Mouse (Mus musculus): ENCODE results near the gene Ophn1. TPM values are rescaled to one million over a fixed set of nuclear protein-coding genes. Genes with fewer than 3 reads are reported as not detected.

The Ophn1 gene
- polyA plus RNA-seq, 1 experiment from 2014 or later: 10.8 TPM

DNA sequence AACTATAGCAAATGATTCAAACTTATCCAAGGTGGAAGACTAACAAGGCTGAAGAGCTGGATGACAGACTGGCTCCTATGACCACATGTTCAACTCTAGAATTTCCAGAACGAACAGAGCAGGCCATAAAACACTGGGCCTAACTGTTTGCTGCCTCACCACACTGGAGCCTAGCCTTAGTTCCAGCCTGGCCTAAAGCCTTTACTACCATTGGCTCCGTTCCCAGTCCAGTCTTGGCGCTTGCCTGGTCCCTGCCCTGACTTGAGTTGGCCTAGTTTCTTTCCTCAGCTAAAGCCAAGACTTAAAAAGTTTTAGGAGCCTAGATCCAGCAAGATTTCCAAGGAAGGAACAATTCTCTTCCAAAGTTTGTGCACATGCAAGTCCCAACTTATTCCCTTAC, 7.5 kb upstream of the Ophn1 start:
- Histone ChIP-seq H3K27ac (replicated peaks; ENCODE audit: low read depth, low read length) (no peak overlapping the region), H3K4me2 (ENCODE audit: low read depth, low read length) (no peak overlapping the region), H3K9ac (replicated peaks; ENCODE audit: low read length) (no peak overlapping the region), H3K27me3 (ENCODE audit: control insufficient read depth, insufficient read depth, low read length) (no peaks in the 10 kb centered on the region), H3K4me3 (ENCODE audit: low read depth, low read length) (no peak overlapping the region), H3K9me3 (replicated peaks; ENCODE audit: control insufficient read depth, low read length) (no peaks in the 10 kb centered on the region), H3K36me3 (replicated peaks; ENCODE audit: control insufficient read depth, insufficient read depth, low read depth, low read length) (no peaks in the 10 kb centered on the region), H3K4me1 (ENCODE audit: control insufficient read depth, insufficient read depth, low read length) (no peaks in the 10 kb centered on the region)
- DNase-seq (ENCODE audit: low spot score) (no peak), ATAC-seq (replicated peaks; ENCODE audit: insufficient number of reproducible peaks, low FRiP score, low TSS enrichment, low read depth) (no peak)
- WGBS: 83% methylated on average over 3 of the region's 3 CpGs

- Histone ChIP-seq H3K9me3 (replicated peaks; ENCODE audit: control insufficient read depth, low read length) (no peaks in the 10 kb centered on the region), H3K9ac (replicated peaks; ENCODE audit: low read length) (peak overlapping the region; percentile 48), H3K36me3 (replicated peaks; ENCODE audit: control insufficient read depth, insufficient read depth, low read depth, low read length) (no peaks in the 10 kb centered on the region), H3K27ac (replicated peaks; ENCODE audit: low read depth, low read length) (no peak overlapping the region), H3K4me1 (ENCODE audit: control insufficient read depth, insufficient read depth, low read length) (no peaks in the 10 kb centered on the region), H3K4me3 (ENCODE audit: low read depth, low read length) (peak overlapping the region; percentile 47), H3K4me2 (ENCODE audit: low read depth, low read length) (peak overlapping the region; percentile 48), H3K27me3 (ENCODE audit: control insufficient read depth, insufficient read depth, low read length) (no peaks in the 10 kb centered on the region)
- 14% methylated on average over 14 of the region's 14 CpGs for WGBS
- peak; percentile 3 for DNase-seq (ENCODE audit: low spot score)
- no peak; the same call in 1 of the 2 replicates for ATAC-seq (replicated peaks; ENCODE audit: insufficient number of reproducible peaks, low FRiP score, low TSS enrichment, low read depth)
These were observed 786 bp downstream of the Ophn1 start for GRCm38 (mm10) chrX:98890072-98890405.

- H3K27ac ChIP-seq (replicated peaks; ENCODE audit: low read depth, low read length): no peak overlapping the region
- no peaks in the 10 kb centered on the region for H3K27me3 ChIP-seq (ENCODE audit: control insufficient read depth, insufficient read depth, low read length)
- DNase-seq (ENCODE audit: low spot score) (no peak), ATAC-seq (replicated peaks; ENCODE audit: insufficient number of reproducible peaks, low FRiP score, low TSS enrichment, low read depth) (no peak)
- H3K4me3 ChIP-seq (ENCODE audit: low read depth, low read length): no peak overlapping the region
- WGBS: 78% methylated on average over 2 of the region's 2 CpGs
- H3K36me3 ChIP-seq (replicated peaks; ENCODE audit: control insufficient read depth, insufficient read depth, low read depth, low read length): no peaks in the 10 kb centered on the region; the same call in 1 of the 2 replicates
- H3K9ac ChIP-seq (replicated peaks; ENCODE audit: low read length): no peak overlapping the region
- no peak overlapping the region for H3K4me2 ChIP-seq (ENCODE audit: low read depth, low read length)
- H3K4me1 ChIP-seq (ENCODE audit: control insufficient read depth, insufficient read depth, low read length): no peaks in the 10 kb centered on the region
- H3K9me3 ChIP-seq (replicated peaks; ENCODE audit: control insufficient read depth, low read length): no peaks in the 10 kb centered on the region
These were observed 8.8 kb downstream of the Ophn1 start for GRCm38 (mm10) chrX:98881983-98882382.

DNA sequence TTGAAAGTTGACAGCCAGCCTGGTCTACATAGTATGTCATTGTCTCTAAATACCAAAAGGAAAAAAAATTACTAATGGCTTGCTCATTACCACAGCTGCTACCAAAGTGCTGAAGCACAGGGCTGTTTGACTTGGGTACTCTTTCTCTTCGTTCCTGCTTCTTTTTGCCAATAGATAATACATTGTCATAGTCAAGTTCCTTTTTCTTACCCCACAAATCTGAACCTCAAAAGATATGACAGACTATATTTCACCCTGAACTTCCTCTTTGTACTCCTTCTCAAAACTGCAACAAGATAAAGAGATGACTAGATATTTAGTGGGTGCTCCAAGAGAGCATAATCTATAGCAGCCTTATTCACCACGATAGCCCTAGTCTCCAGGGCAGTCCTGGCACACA, 9.7 kb downstream of the Ophn1 start:
- no peaks in the 10 kb centered on the region; the same call in 1 of the 2 replicates for H3K36me3 ChIP-seq (replicated peaks; ENCODE audit: control insufficient read depth, insufficient read depth, low read depth, low read length)
- DNase-seq (ENCODE audit: low spot score) (no peak), ATAC-seq (replicated peaks; ENCODE audit: insufficient number of reproducible peaks, low FRiP score, low TSS enrichment, low read depth) (no peak)
- H3K4me2 ChIP-seq (ENCODE audit: low read depth, low read length): no peak overlapping the region
- H3K4me1 ChIP-seq (ENCODE audit: control insufficient read depth, insufficient read depth, low read length): no peaks in the 10 kb centered on the region
- H3K27ac ChIP-seq (replicated peaks; ENCODE audit: low read depth, low read length): no peak overlapping the region
- 90% methylated on average over 2 of the region's 2 CpGs for WGBS
- H3K9ac ChIP-seq (replicated peaks; ENCODE audit: low read length): no peak overlapping the region
- H3K27me3 ChIP-seq (ENCODE audit: control insufficient read depth, insufficient read depth, low read length): no peaks in the 10 kb centered on the region
- no peak overlapping the region for H3K4me3 ChIP-seq (ENCODE audit: low read depth, low read length)
- no peaks in the 10 kb centered on the region for H3K9me3 ChIP-seq (replicated peaks; ENCODE audit: control insufficient read depth, low read length)

DNA sequence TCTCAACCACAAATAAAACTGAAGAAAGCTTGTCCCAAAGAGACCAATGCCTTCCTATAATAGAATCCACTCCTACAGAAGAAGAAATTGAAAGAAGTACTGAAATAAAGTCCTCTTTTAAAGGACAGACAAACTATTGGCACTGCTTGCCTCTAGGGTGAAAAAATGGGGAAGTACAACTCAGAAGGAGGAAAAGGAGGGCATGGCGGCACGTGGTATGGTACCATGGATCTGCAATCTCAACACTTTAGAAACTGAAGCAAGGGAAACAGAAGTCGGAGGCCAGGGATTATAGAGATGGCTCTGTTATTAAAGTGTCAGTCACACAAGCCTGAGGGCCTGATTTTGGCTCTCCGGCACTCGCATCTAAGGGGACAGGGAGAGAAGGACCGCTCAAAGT, 10.5 kb downstream of the Ophn1 start:
- H3K9me3 ChIP-seq (replicated peaks; ENCODE audit: control insufficient read depth, low read length): no peaks in the 10 kb centered on the region
- H3K9ac ChIP-seq (replicated peaks; ENCODE audit: low read length): no peak overlapping the region
- no peaks in the 10 kb centered on the region for H3K27me3 ChIP-seq (ENCODE audit: control insufficient read depth, insufficient read depth, low read length)
- no peak overlapping the region for H3K27ac ChIP-seq (replicated peaks; ENCODE audit: low read depth, low read length)
- H3K36me3 ChIP-seq (replicated peaks; ENCODE audit: control insufficient read depth, insufficient read depth, low read depth, low read length): no peaks in the 10 kb centered on the region; the same call in 1 of the 2 replicates
- no peak for DNase-seq (ENCODE audit: low spot score)
- ATAC-seq (replicated peaks; ENCODE audit: insufficient number of reproducible peaks, low FRiP score, low TSS enrichment, low read depth): no peak
- no peaks in the 10 kb centered on the region for H3K4me1 ChIP-seq (ENCODE audit: control insufficient read depth, insufficient read depth, low read length)
- no peak overlapping the region for H3K4me3 ChIP-seq (ENCODE audit: low read depth, low read length)
- H3K4me2 ChIP-seq (ENCODE audit: low read depth, low read length): no peak overlapping the region
- WGBS: 87% methylated on average over 6 of the region's 6 CpGs

- Histone ChIP-seq H3K36me3 (replicated peaks; ENCODE audit: control insufficient read depth, insufficient read depth, low read depth, low read length) (no peaks in the 10 kb centered on the region), H3K27ac (replicated peaks; ENCODE audit: low read depth, low read length) (no peak overlapping the region), H3K9me3 (replicated peaks; ENCODE audit: control insufficient read depth, low read length) (no peaks in the 10 kb centered on the region), H3K4me1 (ENCODE audit: control insufficient read depth, insufficient read depth, low read length) (no peaks in the 10 kb centered on the region), H3K4me2 (ENCODE audit: low read depth, low read length) (no peak overlapping the region), H3K4me3 (ENCODE audit: low read depth, low read length) (no peak overlapping the region), H3K9ac (replicated peaks; ENCODE audit: low read length) (no peak overlapping the region), H3K27me3 (ENCODE audit: control insufficient read depth, insufficient read depth, low read length) (no peaks in the 10 kb centered on the region)
- DNase-seq (ENCODE audit: low spot score) (no peak), ATAC-seq (replicated peaks; ENCODE audit: insufficient number of reproducible peaks, low FRiP score, low TSS enrichment, low read depth) (no peak)
- 78% methylated on average over 6 of the region's 6 CpGs for WGBS
These were observed 15.7 kb downstream of the Ophn1 start for GRCm38 (mm10) chrX:98875144-98875543.

GRCm38 (mm10) chrX:98874086-98874485, 16.7 kb downstream of the Ophn1 start:
- DNase-seq (ENCODE audit: low spot score): no peak
- H3K9me3 ChIP-seq (replicated peaks; ENCODE audit: control insufficient read depth, low read length): no peaks in the 10 kb centered on the region
- no peak overlapping the region for H3K4me2 ChIP-seq (ENCODE audit: low read depth, low read length)
- H3K4me3 ChIP-seq (ENCODE audit: low read depth, low read length): no peak overlapping the region
- no peaks in the 10 kb centered on the region for H3K36me3 ChIP-seq (replicated peaks; ENCODE audit: control insufficient read depth, insufficient read depth, low read depth, low read length)
- H3K4me1 ChIP-seq (ENCODE audit: control insufficient read depth, insufficient read depth, low read length): no peaks in the 10 kb centered on the region
- no peaks in the 10 kb centered on the region for H3K27me3 ChIP-seq (ENCODE audit: control insufficient read depth, insufficient read depth, low read length)
- whole genome bisulfite sequencing: 90% methylated on average over 5 of the region's 5 CpGs
- H3K27ac ChIP-seq (replicated peaks; ENCODE audit: low read depth, low read length): no peak overlapping the region
- no peak for ATAC-seq (replicated peaks; ENCODE audit: insufficient number of reproducible peaks, low FRiP score, low TSS enrichment, low read depth)
- H3K9ac ChIP-seq (replicated peaks; ENCODE audit: low read length): no peak overlapping the region

DNA sequence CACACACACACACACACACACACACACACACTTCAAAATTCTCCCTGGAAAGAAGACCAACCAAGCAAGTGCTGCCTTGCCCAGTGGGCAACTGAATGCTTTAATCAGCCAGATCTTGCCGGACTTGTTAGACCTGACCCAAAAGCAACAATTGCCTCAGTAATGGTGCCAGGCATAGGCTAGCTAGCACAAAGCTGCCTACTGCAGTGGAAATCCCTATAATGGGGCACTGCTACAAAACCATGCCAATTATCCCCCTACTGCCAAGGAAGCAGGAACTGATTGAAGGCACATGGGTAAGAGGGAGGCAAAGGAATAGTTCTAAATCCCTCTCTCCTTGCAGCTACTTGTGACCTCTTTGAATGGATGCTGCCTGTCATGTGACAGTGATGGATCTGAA, 18.8 kb downstream of the Ophn1 start:
- Histone ChIP-seq H3K4me3 (ENCODE audit: low read depth, low read length) (no peak overlapping the region), H3K27ac (replicated peaks; ENCODE audit: low read depth, low read length) (no peak overlapping the region), H3K4me2 (ENCODE audit: low read depth, low read length) (no peak overlapping the region), H3K27me3 (ENCODE audit: control insufficient read depth, insufficient read depth, low read length) (no peaks in the 10 kb centered on the region), H3K36me3 (replicated peaks; ENCODE audit: control insufficient read depth, insufficient read depth, low read depth, low read length) (no peaks in the 10 kb centered on the region), H3K9ac (replicated peaks; ENCODE audit: low read length) (no peak overlapping the region), H3K9me3 (replicated peaks; ENCODE audit: control insufficient read depth, low read length) (no peaks in the 10 kb centered on the region), H3K4me1 (ENCODE audit: control insufficient read depth, insufficient read depth, low read length) (no peaks in the 10 kb centered on the region)
- no peak for ATAC-seq (replicated peaks; ENCODE audit: insufficient number of reproducible peaks, low FRiP score, low TSS enrichment, low read depth)
- no peak for DNase-seq (ENCODE audit: low spot score)
- 94% methylated on average over 1 of the region's 1 CpGs for WGBS

Measured in embryonic facial prominence, embryonic 11.5 days (tissue).